Mouse (Mus musculus) gastrocnemius, adult 18-20 months (tissue): ENCODE measurements around the gene Ptpn13. TPM values are rescaled to one million over a fixed set of nuclear protein-coding genes. Genes with fewer than 3 reads are reported as not detected.
A peak's percentile ranks its signal among the peaks of the same experiment; 100 is the strongest.

Experiments used
- DNase-seq: peaks from one replicate; pipeline ENCODE4 v3.0.0; 2021; ENCODE audit warnings: low spot score
- total RNA-seq, 2 experiments: library from RNA; stranded (reverse); gene quantifications; 2 replicates each; pipeline ENCODE4 v1.2.3; 2021

The Ptpn13 gene
- total RNA-seq, 2 experiments from 2014 or later = 1.7 to 2.3 TPM

- no peak for DNase-seq
These were observed 168.6 kb downstream of the Ptpn13 start for GRCm38 (mm10) chr5:103593575-103593974.

DNA sequence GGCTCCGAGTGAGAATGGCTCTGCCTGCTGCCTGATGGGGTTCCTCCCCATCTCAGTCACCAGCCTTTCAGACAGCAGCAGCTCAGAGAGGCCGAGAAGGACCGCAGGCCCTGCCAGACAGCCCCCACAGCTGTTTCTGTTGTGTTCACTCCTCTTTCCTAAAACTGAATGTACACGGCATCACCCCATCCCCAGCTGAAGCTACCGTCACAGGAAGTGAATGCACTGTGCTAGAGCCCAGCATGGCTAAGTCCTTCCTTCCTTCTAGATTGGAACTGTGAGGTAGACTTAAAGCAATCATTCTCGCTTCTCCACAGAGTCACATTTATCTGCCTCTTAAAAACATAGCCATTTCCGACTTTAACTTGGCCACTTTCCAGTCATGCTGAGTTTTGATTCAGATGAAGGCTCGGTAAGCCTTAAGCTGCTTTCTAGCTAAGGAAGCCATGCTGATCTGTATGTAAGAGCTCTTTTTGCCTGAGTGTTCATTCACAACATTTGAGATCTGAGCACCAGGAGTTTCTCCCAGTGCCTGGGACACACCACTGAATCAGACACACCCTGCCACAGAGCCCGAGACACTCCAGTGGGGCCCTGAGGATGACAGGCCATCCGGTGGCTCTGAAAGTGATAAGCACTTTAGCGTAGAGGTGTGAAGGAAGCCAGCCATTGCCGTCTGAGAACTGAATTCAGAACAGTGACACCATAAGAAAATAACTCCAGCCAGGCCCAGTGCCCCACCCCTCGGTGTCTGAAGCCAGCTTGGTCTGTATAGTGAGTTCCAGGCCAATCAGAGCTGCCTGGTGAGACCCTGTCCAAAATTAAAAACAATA is 170.6 kb downstream of the Ptpn13 start:
- DNase-seq = no peak

DNA sequence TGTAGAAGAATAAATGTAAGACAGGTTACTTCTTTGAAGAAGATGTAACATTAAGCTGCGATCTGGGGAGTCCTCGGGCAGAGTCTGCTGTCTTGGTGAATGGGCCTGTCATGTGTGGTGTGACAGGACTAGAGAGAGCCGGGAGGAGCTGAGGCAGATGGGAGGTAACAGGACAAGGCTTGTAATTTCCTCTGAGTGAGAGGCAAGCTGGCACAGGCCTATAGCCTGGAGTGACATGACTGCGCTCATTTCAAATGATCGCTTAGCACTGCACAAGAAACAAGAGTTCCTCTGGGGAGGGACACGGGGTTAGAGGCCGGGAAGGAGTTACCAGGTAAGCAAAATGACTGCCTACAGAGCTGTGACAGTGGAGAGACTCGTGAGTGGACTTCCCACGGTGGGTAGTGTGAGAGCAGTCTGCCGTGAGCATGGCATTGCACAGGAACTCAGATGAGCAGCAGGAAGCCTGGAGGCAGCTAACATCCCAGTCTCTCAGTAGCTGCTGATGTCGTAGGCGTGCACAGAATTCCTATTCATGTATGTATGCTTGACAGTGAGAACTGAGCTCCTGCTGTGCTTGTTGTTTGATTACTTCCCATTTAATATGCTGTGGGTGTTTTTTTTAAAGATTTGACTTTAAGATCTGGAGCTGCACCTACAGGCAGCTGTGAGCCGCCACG is 171.6 kb downstream of the Ptpn13 start:
- DNase-seq = no peak

DNA sequence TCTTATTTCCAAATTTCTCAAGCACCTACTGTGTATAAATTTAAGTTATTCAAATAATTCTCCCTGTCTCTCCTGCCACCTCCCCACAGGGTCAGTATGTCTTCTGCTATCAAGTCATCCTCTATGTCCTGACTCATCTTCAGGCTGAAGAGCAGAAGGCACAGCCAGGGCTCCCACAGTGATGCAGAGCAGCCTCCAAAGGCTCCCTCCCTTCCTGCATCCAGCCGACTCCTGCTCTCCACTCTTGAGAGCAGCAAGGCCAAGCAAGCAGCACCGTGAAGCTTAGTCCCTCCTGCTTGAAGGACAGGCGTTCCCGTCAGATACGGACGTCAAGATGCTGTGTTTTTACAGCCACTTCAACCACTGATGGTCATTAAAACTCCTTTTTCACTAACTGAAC is 172.6 kb downstream of the Ptpn13 start:
- no peak for DNase-seq

DNA sequence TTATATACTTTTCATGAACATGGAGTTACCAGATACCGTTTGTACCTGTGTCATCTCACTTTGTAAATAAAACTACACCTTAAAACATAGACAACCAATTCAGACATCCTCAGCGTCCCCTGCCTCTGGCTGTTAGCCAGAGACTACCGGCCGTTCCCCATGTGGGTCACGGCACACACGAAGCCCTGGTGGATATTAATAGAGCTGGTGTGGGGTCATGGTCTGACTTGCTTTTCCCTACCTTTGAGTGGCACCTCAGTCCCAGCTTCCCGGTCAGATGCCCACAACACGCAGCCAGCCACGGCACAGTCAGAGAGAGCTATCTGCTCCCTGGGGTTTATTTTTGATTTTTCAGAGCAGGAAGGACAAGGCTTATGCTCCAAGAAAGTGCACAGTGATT is 173.3 kb downstream of the Ptpn13 start:
- DNase-seq = no peak

DNA sequence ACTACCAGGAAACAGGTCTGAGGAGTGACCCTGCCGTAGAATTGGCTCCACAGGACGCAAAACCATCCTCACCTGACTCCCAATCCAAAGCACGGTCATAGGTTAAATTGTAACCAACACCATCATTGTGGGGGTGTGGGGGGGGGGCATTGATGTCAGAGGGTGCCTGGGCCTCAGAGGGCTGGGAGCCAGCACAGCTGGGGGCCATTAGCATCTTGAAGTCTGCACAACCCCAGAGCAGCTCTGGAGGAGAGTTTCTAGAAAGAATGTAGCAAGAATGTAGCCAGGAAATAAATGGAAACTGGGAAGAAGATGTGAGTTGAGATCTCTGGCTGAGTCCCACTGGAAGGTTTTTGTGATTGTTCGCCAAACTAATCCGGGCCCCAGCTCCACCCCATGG is 173.9 kb downstream of the Ptpn13 start:
- DNase-seq = no peak

GRCm38 (mm10) chr5:103603115-103603893 is 178.3 kb downstream of the Ptpn13 start:
- DNase-seq = peak; percentile 60

- DNase-seq = no peak
These were observed 180.7 kb downstream of the Ptpn13 start for GRCm38 (mm10) chr5:103605707-103606106.

- no peak for DNase-seq
These were observed 185.2 kb downstream of the Ptpn13 start for GRCm38 (mm10) chr5:103610148-103610547.

DNA sequence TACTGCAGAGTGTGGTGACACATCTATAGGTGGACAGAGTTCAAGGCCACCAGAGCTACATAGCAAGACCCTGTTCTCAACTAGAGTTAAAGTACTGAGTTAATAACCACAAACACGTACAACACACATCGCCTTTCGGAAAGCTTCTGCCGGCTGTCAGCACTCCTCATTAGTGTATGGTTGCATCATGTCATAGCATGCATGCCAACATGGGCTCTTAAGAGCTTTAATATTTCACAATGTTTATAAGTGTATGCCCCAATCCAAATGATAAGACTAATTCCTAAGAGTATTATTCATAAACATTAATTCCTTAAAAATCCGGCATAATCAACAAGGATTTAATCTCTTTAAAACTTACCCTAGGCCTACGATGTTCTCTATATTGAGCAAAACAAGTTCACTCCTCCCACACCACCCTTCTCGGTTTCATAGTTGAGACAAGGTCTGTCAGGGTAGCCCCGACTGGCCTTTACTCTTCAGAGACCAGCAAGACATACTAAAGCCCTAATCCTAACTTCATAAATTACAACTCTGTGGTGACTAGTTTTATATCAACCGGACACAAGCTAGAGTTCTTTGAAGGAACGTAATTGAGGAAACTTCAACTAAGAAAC is 186.0 kb downstream of the Ptpn13 start:
- DNase-seq = no peak

DNA sequence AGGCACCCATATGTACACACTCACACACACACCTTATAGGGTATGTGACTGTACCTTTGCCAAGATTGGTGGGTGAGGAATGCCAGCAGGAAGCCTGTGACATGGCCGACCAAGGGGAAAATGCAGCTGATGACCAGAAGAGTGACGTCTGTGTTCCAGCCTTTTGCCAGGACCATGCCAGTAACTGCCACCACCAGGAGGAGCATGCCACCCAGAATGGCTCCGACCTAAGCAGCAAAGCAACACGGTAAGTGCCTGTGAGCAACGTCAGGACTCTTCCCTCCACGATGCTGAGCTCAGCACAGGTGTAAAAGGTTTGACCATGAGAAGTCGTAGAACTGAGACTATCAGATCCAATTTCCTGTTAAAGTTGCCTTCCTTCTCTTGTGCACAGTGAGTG is 187.3 kb downstream of the Ptpn13 start:
- DNase-seq = no peak

DNA sequence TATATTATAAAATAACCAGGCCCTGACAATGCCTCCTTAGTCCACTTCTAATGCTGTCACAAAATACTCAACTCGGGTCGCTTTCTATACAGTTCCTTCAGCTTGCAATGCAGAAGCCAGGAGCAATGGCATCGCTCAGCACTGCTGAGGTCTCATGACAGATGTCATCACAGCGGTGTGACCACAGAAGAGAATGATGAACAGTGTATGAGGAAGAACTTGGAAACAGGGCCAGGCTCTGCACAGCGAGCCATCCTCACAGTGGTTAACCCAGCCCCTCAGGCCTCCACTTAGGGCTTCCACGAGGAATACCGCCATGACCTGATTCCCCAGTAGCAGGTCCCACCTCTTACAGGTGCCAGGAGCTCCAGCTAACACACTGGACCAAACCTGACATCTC is 189.4 kb downstream of the Ptpn13 start:
- no peak for DNase-seq

GRCm38 (mm10) chr5:103617191-103617590 is 192.2 kb downstream of the Ptpn13 start:
- no peak for DNase-seq

- DNase-seq = peak; percentile 42
These were observed 195.4 kb downstream of the Ptpn13 start for GRCm38 (mm10) chr5:103620301-103620973.

DNA sequence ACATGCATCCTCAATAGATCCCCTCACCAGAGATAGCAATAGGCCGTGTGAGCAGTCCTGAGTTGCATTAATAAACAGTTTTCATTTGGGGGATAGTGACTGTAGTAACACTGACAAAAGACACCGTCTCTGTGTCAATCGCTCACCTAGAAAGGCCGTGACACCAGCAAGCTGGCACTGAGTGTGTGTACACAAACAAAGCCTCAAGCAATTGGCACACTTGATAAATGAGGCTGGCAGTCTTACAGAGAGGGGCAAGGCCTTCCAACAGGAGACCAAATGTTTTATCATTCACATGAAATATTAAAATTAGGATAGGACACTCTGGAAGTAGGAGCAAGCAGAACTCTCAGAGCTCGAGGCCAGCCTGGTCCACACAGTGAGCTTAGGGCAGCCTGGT is 197.3 kb downstream of the Ptpn13 start:
- DNase-seq = no peak

- no peak for DNase-seq
These were observed 199.8 kb downstream of the Ptpn13 start for GRCm38 (mm10) chr5:103624831-103625230.

DNA sequence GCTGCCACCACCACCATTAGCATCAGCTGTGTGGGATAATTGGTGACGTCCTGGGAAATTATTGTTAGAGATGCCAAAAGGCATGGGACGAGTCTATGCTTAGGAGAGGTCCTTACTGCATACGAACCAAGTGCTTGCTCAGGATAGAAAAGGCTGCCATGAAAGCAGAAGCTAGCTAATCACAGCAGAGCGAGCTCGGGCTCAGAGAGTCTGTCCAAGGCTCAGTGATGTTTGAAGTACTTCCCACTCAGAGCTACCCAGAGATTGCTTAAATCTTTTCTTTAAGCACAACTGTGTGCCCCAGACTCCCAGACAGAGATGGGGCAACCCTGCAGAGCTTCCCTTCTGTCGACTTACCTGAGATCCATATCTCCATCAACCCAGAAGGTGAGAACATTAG is 203.5 kb downstream of the Ptpn13 start:
- no peak for DNase-seq

DNA sequence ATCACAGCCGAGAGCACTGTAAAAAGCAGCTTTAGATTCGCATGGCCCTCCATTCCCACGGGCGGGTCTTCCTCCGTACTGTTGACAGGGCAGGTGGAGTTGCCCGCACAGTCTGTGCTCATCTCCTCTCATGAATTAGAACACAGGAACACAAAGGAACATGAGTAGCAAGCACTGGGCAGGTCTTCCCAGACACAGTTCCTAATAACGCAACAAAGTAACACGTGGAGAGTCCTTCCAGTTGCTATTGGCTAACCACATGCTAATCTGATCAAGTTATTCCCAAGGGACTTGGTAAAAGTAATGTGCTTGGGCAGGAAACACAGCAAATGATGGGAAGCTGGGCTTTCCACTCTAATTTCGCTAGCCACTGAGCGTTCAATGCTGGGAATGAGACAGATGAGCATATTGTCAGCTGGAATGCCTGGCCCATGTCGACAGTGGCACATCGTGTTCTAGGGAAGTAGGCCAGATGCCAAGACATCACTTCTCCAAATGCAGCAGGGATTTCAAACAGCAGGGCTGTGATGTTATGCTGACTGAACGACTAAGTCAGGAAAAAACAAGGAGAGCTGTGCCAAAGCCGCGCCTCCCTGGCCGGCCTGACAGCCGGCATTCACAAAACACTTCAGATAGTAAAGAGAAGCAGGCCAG is 204.2 kb downstream of the Ptpn13 start, which contains the start of gene Slc10a6:
Slc10a6 (minus strand) TSS at position 293 of the 654 bp plus-strand sequence.
- peak; percentile 93 for DNase-seq

DNA sequence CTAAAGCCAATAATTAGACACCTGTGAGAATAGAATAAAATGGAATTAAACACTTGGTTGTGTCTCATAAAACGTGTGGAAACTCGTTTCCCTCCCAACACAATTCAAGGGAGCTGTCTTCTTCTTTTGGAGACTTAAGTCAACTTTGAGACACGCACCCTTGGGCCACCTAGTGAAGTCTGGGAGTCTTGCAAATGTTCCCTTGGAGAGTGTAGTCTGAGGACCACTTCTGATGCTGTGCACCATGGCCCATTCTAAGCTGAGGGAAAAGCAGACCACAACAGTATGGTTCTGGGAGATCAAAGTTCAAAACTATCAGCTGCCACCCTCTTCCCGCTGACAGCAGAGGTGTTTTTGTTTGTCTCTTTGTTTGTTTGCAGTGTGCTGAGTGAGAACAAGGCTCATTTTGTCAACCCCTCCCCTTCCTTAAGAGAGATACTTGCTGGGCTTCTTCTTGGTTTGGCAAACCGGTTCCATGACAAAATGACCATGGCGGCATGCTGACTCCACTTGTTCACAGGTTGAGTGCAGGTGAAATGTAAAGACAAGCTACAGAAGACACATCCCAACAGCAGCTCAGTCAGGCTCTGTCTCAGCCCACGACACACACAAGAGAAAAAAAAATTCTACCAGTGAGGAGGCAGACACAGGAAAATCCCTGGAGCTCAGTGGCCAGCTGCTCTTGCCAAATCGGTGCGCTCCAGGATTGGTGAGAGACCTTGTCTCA is 205.0 kb downstream of the Ptpn13 start:
- no peak for DNase-seq

GRCm38 (mm10) chr5:103637162-103637561 is 212.2 kb downstream of the Ptpn13 start:
- no peak for DNase-seq
